In the genomic region with DNA sequence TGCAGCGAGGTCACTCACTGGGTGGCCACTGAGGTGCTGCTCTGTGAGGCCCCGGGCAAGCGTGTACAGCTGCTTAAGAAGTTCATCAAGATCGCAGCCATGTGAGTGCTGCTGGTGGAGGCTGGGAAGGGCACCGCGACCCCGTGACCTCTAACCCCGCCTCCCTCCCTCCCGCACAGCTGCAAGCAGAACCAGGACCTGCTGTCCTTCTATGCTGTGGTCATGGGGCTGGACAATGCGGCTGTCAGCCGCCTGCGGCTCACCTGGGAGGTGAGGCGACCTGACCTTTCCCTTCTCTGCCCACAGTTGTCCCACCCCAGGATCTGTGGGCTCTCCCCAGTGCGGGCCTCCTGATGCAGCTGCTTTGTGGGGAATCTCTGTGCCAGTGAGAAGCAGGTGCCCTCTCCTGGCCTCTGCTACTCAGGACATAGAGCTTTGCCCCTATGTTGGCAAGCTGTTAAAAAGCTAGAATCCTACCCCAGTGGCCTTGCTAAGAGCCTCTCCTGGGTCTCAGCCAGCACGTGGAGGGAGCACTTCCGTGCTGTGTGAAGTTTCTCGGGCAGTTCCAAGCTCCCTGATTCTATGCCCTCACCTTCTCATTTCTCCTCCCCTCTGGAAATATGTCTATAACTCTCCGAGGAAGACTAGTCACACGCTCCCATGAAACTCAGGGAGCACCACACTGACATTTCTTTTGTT, we compare ENCODE assay signal across 9 mouse cellular contexts. TPM values are rescaled to one million over a fixed set of nuclear protein-coding genes. Genes with fewer than 3 reads are reported as not detected.
DNase-seq lines count a peak whose midpoint lies in the region; ATAC-seq and TF ChIP-seq lines count a peak whose summit lies in the region.
"Had no signal": no experiment of that assay in that cellular context is flagged by ENCODE, and none has a peak within 500 bp of the region (broad histone marks: within the 10 kb centered on the region; RNA-seq: fewer than 3 reads in every experiment).

No protein-coding gene starts in this region.

- peak overlapping the region; percentile 63 for H3K9ac ChIP-seq in heart, embryonic 13.5 days
- H3K9ac ChIP-seq in embryonic facial prominence, embryonic 13.5 days = peak overlapping the region; percentile 32; the same call in 1 of the 2 replicates

- peaks cover 35% of the 10 kb centered on the region for H3K4me1 ChIP-seq in heart, embryonic 13.5 days
- H3K4me1 ChIP-seq in E14TG2a.4 (replicated peaks; ENCODE audit: low read depth, low read length) = peaks cover 66% of the 10 kb centered on the region
- H3K4me1 ChIP-seq in embryonic facial prominence, embryonic 13.5 days = peaks cover 41% of the 10 kb centered on the region

- H3K36me3 ChIP-seq in heart, embryonic 13.5 days = no peaks in the 10 kb centered on the region
- no peaks in the 10 kb centered on the region for H3K36me3 ChIP-seq in E14TG2a.4 (ENCODE audit: insufficient read depth, low read length)
- H3K36me3 ChIP-seq in embryonic facial prominence, embryonic 13.5 days = peaks cover 11% of the 10 kb centered on the region; the same call in 1 of the 2 replicates

- 17% methylated on average over 19 of the region's 19 CpGs for WGBS in heart, embryonic 13.5 days
- 17% methylated on average over 19 of the region's 19 CpGs for WGBS in embryonic facial prominence, embryonic 13.5 days

- peak overlapping the region; percentile 50 for H3K4me2 ChIP-seq in heart, embryonic 13.5 days
- H3K4me2 ChIP-seq in embryonic facial prominence, embryonic 13.5 days = peak overlapping the region; percentile 12; the same call in 1 of the 2 replicates

- no peak overlapping the region for H3K27ac ChIP-seq in heart, embryonic 13.5 days (replicated peaks)
- H3K27ac ChIP-seq in embryonic facial prominence, embryonic 13.5 days = no peak overlapping the region
- H3K27ac ChIP-seq: macrophage had no signal

- ATAC-seq in heart, embryonic 13.5 days (ENCODE audit: extremely low read depth, insufficient number of reproducible peaks, low FRiP score, low TSS enrichment) = no peak
- no peak; the same call in 1 of the 2 replicates for ATAC-seq in embryonic facial prominence, embryonic 13.5 days (ENCODE audit: insufficient number of reproducible peaks, insufficient read depth, low FRiP score, low TSS enrichment, low read depth)
- 0 out of 2 replicates have a peak, but pooled peaks have one; percentile 29 for ATAC-seq in megakaryocyte progenitor cell, adult 5-6 weeks (replicated peaks; ENCODE audit: poor library complexity)
- ATAC-seq in monocyte, adult 5-6 weeks (replicated peaks; ENCODE audit: insufficient number of reproducible peaks, low FRiP score, low TSS enrichment, poor library complexity, severe bottlenecking) = no peak

- no peak for DNase-seq in heart, adult 18-20 months
- DNase-seq in urinary bladder, postnatal 4 days (ENCODE audit: low spot score in 2 of 2) = no peak
- DNase-seq in gastrocnemius, postnatal 14 days = no peak

- TF ChIP-seq CTCF in E14TG2a.4 (conservative IDR thresholded peaks at IDR 0.05; ENCODE audit: low read length) = no peak

- H3K4me3 ChIP-seq in heart, embryonic 13.5 days = peak overlapping the region; percentile 10; the same call in 1 of the 2 replicates
- peak overlapping the region; percentile 63 for H3K4me3 ChIP-seq in E14TG2a.4 (replicated peaks; ENCODE audit: low read length)
- H3K4me3 ChIP-seq in embryonic facial prominence, embryonic 13.5 days = no peak overlapping the region

- intact Hi-C loops in gastrocnemius, postnatal 14 days (cut with DNase I; ENCODE audit: low total_unique reads) = no loop called here

- H3K27me3 ChIP-seq in heart, embryonic 13.5 days (replicated peaks) = peaks cover 29% of the 10 kb centered on the region
- peaks cover 62% of the 10 kb centered on the region for H3K27me3 ChIP-seq in E14TG2a.4 (ENCODE audit: insufficient read depth, low read length)
- no peaks in the 10 kb centered on the region for H3K27me3 ChIP-seq in embryonic facial prominence, embryonic 13.5 days

- H3K9me3 ChIP-seq in heart, embryonic 13.5 days = no peaks in the 10 kb centered on the region
- no peaks in the 10 kb centered on the region for H3K9me3 ChIP-seq in E14TG2a.4 (ENCODE audit: low read length)
- H3K9me3 ChIP-seq in embryonic facial prominence, embryonic 13.5 days = no peaks in the 10 kb centered on the region

RNA-seq across cellular contexts. Expression of a gene that starts 12.8 kb away (rescaled TPM):
- 0.64 and 0.98 TPM in 2 replicates for polyA plus RNA-seq in heart, embryonic 13.5 days (2015; fragmentation: Nextera tagmentation; extraction: Ambion mirVana)
- total RNA-seq in heart, adult 18-20 months (2021) = under 1 TPM; 0.72 to 0.82 TPM
- polyA plus RNA-seq in embryonic facial prominence, embryonic 13.5 days (2015; fragmentation: Nextera tagmentation; extraction: Ambion mirVana) = 3.9 and 4.7 TPM in 2 replicates
- total RNA-seq in megakaryocyte progenitor cell, adult 5-6 weeks (2015) = 0.24 and 1.8 TPM in 2 replicates
- not detected in 2 replicates for total RNA-seq in megakaryocyte progenitor cell, adult 5-6 weeks (2017)
- total RNA-seq in monocyte, adult 5-6 weeks (2017) = not detected in 3 replicates
- 1 to 10 TPM in 1 of 2 experiments, under 1 TPM in 1; 0.49 to 1.1 TPM for total RNA-seq in gastrocnemius, postnatal 14 days (2021)

RNA-seq across cellular contexts. Expression of a gene that starts 14.1 kb away (rescaled TPM):
- 2.3 and 2.6 TPM in 2 replicates for polyA plus RNA-seq in heart, embryonic 13.5 days (2015; fragmentation: Nextera tagmentation; extraction: Ambion mirVana)
- total RNA-seq in heart, adult 18-20 months (2021) = 10 to 100 TPM in 1 of 2 experiments, 1 to 10 TPM in 1; 7.3 to 10.1 TPM
- polyA plus RNA-seq in embryonic facial prominence, embryonic 13.5 days (2015; fragmentation: Nextera tagmentation; extraction: Ambion mirVana) = 6.3 and 6.8 TPM in 2 replicates
- 15.0 and 17.1 TPM in 2 replicates for total RNA-seq in megakaryocyte progenitor cell, adult 5-6 weeks (2015)
- total RNA-seq in megakaryocyte progenitor cell, adult 5-6 weeks (2017) = 3.0 and 3.6 TPM in 2 replicates
- total RNA-seq in monocyte, adult 5-6 weeks (2017) = 5.3 to 13.1 TPM (median 7.1 TPM) in 3 replicates
- total RNA-seq in gastrocnemius, postnatal 14 days (2021) = 1 to 10 TPM; 4.4 to 4.6 TPM

RNA-seq across cellular contexts. Expression of a gene that starts 44.6 kb away (rescaled TPM):
- 22.3 and 23.1 TPM in 2 replicates for polyA plus RNA-seq in heart, embryonic 13.5 days (2015; fragmentation: Nextera tagmentation; extraction: Ambion mirVana)
- total RNA-seq in heart, adult 18-20 months (2021) = 10 to 100 TPM; 17.2 to 19.3 TPM
- 39.0 and 40.3 TPM in 2 replicates for polyA plus RNA-seq in embryonic facial prominence, embryonic 13.5 days (2015; fragmentation: Nextera tagmentation; extraction: Ambion mirVana)
- 38.3 and 39.0 TPM in 2 replicates for total RNA-seq in megakaryocyte progenitor cell, adult 5-6 weeks (2015)
- total RNA-seq in megakaryocyte progenitor cell, adult 5-6 weeks (2017) = 18.3 and 31.7 TPM in 2 replicates
- 47.5 to 51.5 TPM (median 49.5 TPM) in 3 replicates for total RNA-seq in monocyte, adult 5-6 weeks (2017)
- 10 to 100 TPM; 20.1 to 21.5 TPM for total RNA-seq in gastrocnemius, postnatal 14 days (2021)

RNA-seq across cellular contexts. Expression of a gene that starts 54.0 kb away (rescaled TPM):
- 14.6 and 15.7 TPM in 2 replicates for polyA plus RNA-seq in heart, embryonic 13.5 days (2015; fragmentation: Nextera tagmentation; extraction: Ambion mirVana)
- 10 to 100 TPM; 71.7 to 73.3 TPM for total RNA-seq in heart, adult 18-20 months (2021)
- 31.5 and 33.0 TPM in 2 replicates for polyA plus RNA-seq in embryonic facial prominence, embryonic 13.5 days (2015; fragmentation: Nextera tagmentation; extraction: Ambion mirVana)
- total RNA-seq in megakaryocyte progenitor cell, adult 5-6 weeks (2015) = 60.8 and 62.0 TPM in 2 replicates
- total RNA-seq in megakaryocyte progenitor cell, adult 5-6 weeks (2017) = 76.3 and 99.9 TPM in 2 replicates
- 108 to 125 TPM (median 112 TPM) in 3 replicates for total RNA-seq in monocyte, adult 5-6 weeks (2017)
- total RNA-seq in gastrocnemius, postnatal 14 days (2021) = 10 to 100 TPM; 49.0 to 55.3 TPM

RNA-seq across cellular contexts. Expression of a gene that starts 58.3 kb away (rescaled TPM):
- 21.1 and 22.9 TPM in 2 replicates for polyA plus RNA-seq in heart, embryonic 13.5 days (2015; fragmentation: Nextera tagmentation; extraction: Ambion mirVana)
- total RNA-seq in heart, adult 18-20 months (2021) = under 1 TPM; 0.40 to 0.41 TPM
- 26.9 and 31.5 TPM in 2 replicates for polyA plus RNA-seq in embryonic facial prominence, embryonic 13.5 days (2015; fragmentation: Nextera tagmentation; extraction: Ambion mirVana)
- 42.6 and 56.1 TPM in 2 replicates for total RNA-seq in megakaryocyte progenitor cell, adult 5-6 weeks (2015)
- total RNA-seq in megakaryocyte progenitor cell, adult 5-6 weeks (2017) = 40.7 and 44.1 TPM in 2 replicates
- total RNA-seq in monocyte, adult 5-6 weeks (2017) = 0.67 to 1.7 TPM (median 0.75 TPM) in 3 replicates
- 1 to 10 TPM in 1 of 2 experiments, under 1 TPM in 1; 0.78 to 1.3 TPM for total RNA-seq in gastrocnemius, postnatal 14 days (2021)
